Mouse (Mus musculus) adrenal gland, postnatal 36 days (tissue): ENCODE results near the gene Tmem262. TPM values are rescaled to one million over a fixed set of nuclear protein-coding genes. Genes with fewer than 3 reads are reported as not detected.
A peak's percentile ranks its signal among the peaks of the same experiment; 100 is the strongest.

Source experiments
- DNase-seq, 2 experiments: peaks; one replicate each; pipeline ENCODE4 v3.0.0; 2021; ENCODE audit warnings: mixed read lengths in 1 of 2
- total RNA-seq, 2 experiments: library from RNA; stranded (reverse); gene quantifications; 2 replicates each; pipeline ENCODE4 v1.2.3; 2021

Tmem262 gene
- total RNA-seq, 2 experiments from 2014 or later, result not detected

- peak; percentile 94 for DNase-seq
These were observed 18.8 kb upstream of the Tmem262 start, which contains the start of gene Znhit2 for GRCm38 (mm10) chr19:6061021-6061533. Gene Znhit2 (plus strand): TSS chr19:6061192.

DNA sequence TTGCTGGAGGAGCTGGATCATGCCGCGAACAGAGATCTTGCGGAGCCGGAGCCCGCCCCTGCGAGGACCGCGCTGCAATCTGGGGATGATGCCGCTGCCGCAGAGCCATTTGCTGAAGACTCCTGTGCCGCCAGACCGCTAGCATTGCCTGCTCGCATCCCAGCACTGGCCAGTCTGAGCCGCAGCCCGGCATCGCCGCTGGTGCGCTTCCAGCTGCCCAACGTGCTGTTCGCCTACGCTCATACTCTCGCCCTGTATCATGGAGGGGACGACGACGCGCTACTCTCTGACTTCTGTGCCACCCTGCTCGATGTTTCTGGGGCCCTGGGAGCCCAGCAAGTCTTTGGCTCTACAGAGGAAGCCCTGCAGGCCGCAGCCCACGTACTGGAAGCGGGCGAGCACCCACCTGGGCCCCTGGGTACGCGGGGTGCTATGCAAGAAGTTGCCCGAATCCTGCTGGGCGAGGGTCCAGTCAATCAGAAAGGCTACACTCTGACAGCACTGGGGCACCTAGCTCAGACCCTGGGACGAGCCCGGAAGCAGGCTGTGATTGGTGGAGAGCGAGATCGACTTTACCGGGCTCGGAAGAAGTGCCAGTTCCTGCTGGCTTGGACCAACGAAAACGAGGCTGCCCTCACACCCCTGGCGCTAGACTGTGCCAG lies 18.1 kb upstream of the Tmem262 start:
- DNase-seq, result peak; percentile 53 to 65

GRCm38 (mm10) chr19:6062418-6062817 lies 17.4 kb upstream of the Tmem262 start:
- DNase-seq, result no peak

DNA sequence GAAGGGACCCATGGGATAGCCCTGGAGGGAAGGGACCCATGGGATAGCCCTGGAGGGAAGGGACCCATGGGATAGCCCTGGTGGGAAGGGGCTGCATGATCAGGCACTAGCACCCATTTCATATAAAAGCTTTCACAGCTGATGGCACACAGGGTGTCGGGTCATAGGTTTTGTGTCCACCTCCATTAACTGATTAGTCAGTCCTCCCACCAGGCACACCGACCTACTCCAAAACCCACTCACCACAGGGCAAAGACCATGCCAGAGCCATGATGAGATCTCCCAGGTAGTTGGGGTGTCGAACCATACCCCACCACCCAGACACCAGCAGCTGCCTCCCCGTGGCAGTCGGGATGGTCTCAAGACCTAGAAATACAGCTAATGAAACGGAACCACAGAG lies 16.8 kb upstream of the Tmem262 start:
- no peak for DNase-seq

DNA sequence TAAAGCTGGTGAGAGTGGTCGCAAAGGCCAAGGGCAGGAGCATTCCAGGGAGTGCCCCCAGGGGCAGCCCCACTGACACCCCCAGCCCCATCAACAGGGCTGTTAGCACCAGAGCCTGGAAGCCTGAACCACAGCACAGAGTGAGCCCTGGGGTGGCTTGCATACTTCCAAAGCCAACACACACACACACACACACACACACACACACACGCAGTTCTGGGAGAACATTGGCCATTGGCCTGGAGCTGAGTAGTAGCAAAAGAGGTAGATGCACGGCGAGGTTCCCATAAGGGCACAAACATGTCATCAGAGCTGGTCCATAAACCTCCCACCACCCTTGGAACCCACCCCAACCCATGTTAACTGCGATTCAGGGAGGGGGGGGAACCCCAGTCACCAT lies 13.3 kb upstream of the Tmem262 start:
- no peak for DNase-seq

- DNase-seq, result peak; percentile 87 to 89
These were observed 12.7 kb upstream of the Tmem262 start for GRCm38 (mm10) chr19:6067011-6067723.

DNA sequence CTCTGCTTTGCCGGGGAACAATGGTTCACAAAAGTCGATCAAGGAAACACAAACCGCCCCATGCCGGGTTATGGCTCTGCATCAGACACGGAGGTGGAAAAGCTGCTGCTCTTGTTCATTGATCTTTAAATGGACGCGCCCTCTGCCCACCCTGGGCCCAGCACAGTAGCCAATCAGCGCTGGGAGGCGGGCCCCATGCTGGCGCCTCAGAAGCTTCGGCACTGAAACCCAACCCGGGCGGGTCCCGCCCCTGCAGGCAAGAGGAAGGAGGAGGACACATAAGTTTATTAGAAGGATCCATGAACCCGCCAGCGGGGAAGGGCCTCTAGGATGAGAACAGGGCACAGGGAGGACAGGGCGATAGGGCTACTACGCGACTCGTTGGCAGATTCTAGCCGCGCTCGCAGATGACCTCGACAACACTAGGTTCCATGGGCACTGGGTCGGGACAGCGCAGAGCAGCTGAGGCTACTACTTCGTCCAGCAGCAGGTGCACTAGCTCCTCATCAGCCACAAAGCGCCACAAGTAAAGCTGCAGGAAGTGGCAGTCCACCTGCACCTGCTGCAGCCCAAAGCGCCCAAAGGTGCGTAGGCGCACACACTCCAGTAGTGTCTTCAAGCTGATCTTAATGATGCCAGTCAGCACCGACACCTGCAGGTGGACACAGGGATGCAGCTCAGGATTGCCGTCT lies 12.0 kb upstream of the Tmem262 start, which contains the start of gene Tm7sf2:
Gene Tm7sf2 (minus strand): TSS at position 650 of the 692 bp plus-strand sequence.
- DNase-seq, result peak; percentile 97 to 98

DNA sequence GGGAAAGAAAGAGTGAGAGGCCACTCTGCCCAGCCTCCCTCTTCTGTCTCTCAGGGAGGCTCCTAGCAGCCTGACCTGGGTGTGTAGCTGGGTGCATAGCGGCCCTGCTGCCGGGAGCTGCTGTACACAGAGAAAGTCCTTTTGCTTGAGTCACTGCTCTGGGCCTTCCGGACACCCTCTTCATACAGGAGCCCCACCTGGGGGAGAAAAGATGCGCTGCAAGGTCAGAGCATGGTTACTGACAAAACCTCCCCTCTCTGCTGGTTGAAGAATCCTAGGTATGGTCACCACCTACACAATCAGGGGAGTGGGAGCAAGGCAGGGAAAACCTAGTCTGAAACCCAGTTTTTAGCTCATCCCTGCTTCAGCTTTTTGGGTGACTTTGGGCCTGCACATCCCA lies 10.9 kb upstream of the Tmem262 start:
- no peak for DNase-seq

- no peak for DNase-seq
These were observed 10.0 kb upstream of the Tmem262 start for GRCm38 (mm10) chr19:6069851-6070250.

GRCm38 (mm10) chr19:6070571-6071250 lies 9.1 kb upstream of the Tmem262 start:
- no peak for DNase-seq

DNA sequence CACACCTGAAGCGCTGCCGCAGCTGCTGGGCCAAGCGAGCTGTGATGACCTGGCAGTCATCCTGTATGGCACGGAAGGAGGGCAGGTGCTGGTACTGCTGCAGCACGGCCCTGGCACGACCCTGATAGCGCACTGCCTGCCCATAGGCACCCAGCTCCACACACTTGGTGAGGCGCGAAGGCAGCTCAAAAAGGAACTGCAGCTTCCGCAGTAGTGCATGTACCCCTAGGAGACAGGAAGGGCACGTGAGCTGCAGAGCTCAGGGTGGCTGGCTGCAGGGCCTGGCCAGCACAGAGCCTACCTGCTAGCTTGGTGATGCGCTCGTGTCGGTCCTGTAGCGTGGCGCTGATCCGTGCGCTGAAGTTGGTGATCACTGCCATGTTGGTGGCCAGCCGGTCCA lies 8.6 kb upstream of the Tmem262 start:
- DNase-seq, result no peak

- no peak for DNase-seq
These were observed 5.9 kb upstream of the Tmem262 start for GRCm38 (mm10) chr19:6073889-6074288.

GRCm38 (mm10) chr19:6076564-6077393 lies 3.1 kb upstream of the Tmem262 start, which contains the start of gene Vps51:
Gene Vps51 (minus strand): TSS chr19:6077231.
- peak; percentile 83 to 87 for DNase-seq

GRCm38 (mm10) chr19:6082156-6082555 lies 2.3 kb downstream of the Tmem262 start, which contains the start of gene Gm28374:
Gene Gm28374 (minus strand): TSS chr19:6082256.
- DNase-seq, result no peak

DNA sequence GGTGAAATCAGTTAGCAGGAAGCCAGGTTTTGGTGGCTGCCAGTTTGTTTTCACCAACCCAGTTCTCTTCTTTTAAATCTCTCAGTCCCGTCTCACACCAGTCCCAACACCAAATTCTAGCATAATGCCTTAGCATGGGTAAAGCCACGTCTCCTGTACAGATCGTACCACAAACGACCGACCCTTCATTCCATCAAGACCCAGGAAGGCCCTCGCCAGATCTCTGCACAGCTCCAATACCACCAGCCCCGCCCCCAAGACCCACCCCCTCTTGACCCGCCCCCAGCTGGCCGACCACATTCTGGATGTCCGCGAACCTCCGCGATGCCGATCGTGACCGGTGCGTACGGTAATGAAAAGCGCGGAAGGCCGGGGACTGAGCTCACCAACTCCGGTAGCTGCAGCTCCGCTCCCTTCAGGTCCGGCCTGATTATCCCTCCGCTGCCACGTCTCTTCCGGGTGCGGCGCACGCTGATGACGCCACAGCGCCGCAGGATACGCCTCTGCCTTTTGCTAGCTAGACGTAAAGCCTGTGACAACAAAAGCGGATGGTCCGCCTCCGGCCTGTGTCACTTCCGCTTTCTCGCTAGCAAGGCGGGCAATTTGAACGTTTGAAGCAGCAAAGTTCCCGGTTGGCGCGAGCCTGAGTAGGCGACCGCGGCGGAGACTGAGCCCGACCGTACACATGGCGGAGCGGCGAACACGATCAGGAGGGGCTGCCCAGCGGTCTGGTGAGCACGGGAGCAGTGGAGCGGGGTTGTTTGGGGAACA lies 4.8 kb downstream of the Tmem262 start, which contains the start of the genes Zfpl1 and Cdca5:
Gene Zfpl1 (minus strand): TSS at position 479 of the 771 bp plus-strand sequence.
Gene Cdca5 (plus strand): TSS at position 506 of the 771 bp plus-strand sequence.
- peak; percentile 96 to 97 for DNase-seq

- DNase-seq, result peak; percentile 65 to 69
These were observed 5.6 kb downstream of the Tmem262 start for GRCm38 (mm10) chr19:6085417-6085879.

DNA sequence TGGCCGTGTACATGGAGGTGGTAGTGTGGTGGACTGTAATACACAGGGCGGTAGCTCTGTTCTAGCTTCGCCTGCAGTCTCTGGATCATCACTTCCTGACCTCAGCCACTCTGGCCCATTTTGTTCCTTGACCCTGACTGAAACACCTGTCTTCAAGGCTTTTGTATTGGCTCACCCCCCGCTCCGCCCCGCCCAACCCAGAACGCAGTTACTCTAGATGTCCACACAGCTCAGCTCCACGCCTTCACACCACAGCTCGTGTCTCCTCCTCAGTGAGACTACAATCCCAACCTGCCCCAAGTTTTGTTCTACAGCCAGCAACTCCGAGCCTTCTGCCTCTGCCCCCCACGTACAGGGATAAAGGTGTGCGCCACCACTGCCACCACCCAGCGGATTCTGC lies 9.0 kb downstream of the Tmem262 start:
- no peak for DNase-seq

DNA sequence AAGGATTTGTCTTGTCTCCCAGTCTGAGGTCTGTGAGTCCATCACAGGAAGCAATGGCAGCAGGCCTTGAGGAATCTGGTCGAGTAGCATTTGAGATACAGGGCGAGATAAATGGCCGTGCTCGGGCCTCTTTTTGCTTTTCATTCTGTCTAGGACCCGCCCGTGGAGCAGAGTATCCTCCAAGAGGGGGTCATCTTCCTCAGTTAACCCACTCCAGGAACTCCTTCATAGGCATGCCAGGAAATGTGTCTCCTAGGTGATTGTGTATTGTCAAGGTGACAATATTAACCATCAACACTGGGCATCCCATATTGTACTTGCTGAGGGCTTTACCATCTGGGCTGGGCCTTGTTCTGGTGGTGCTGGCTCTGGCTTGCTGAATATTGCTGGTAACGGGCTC lies 14.3 kb downstream of the Tmem262 start, which contains the start of gene AC131692.1:
Gene AC131692.1 (plus strand): TSS at position 301 of the 400 bp plus-strand sequence.
- no peak for DNase-seq

GRCm38 (mm10) chr19:6097847-6098246 lies 18.0 kb downstream of the Tmem262 start:
- peak in 1 of 2 experiments; percentile 44 for DNase-seq

DNA sequence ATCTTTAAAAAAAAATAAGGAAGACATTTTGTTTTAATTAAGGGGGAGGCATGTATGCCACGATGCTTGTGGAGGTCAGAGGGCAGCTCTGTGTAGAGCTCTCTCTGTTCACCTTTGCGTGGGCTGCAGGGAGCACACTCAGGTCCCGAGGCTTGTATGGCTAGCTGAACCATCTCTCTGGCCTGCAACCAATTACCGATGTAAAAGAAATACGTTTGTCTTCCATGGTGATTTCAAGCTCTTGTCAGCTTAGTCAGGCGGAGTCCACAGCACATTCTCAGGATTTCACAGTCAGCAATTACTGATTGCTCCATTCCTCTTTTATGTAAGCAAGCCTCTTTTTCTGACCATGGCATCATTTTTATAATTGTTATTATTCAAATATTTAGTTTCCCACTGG lies 21.4 kb downstream of the Tmem262 start:
- DNase-seq, result no peak
